Mouse (Mus musculus) testis, adult 2 months (tissue): Measurements from ENCODE around the gene D430041D05Rik.

ENCODE experiments used
- CTCF ChIP-seq: fragments of 200-500 bp; IDR thresholded peaks from 2 replicates; pipeline ENCODE4 v1.5.1; 2012; ENCODE audit warnings: low read depth, mild to moderate bottlenecking, inconsistent platforms, low read length, moderate library complexity; ENCODE audit not compliant: control insufficient read depth, insufficient read depth, insufficient replicate concordance
- POLR2A ChIP-seq: fragments of 200-500 bp; IDR thresholded peaks from 2 replicates; pipeline ENCODE4 v1.6.1; 2012; ENCODE audit warnings: low read depth, mild to moderate bottlenecking, inconsistent platforms, low read length, moderate library complexity; ENCODE audit not compliant: control insufficient read depth

DNA sequence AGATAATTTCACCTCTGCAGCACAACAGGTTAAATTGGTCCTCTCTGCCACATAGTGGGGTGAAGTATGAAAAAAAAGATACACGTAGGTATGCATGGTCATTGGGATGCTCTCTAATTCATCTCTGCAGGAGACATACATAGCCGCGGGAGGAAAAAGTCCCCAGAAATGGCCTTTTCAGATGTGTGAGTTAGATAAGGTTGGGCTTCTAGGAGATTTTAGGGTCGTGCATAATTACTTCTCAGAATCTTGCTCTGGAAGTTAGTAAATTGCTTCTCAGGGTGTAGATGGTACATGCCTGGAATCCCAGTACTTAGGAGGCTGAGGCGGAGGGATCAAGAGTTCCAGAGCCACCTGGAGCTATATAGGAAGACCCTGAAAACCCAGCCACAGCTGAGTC lies 286.7 kb downstream of the D430041D05Rik start:
- no peak for TF ChIP-seq POLR2A
- no peak for TF ChIP-seq CTCF
